Mouse (Mus musculus) testis, adult 2 months (tissue): ENCODE measurements at regions not wholly inside any gene's neighbourhood (a gene's known extent, or its start where the extent isn't known, plus 50 kb on each side); places are given as distances from the start of the nearest gene placed in this dataset.

Experiments used
- CTCF ChIP-seq: fragments of 200-500 bp; IDR thresholded peaks from 2 replicates; pipeline ENCODE4 v1.5.1; 2012; ENCODE audit warnings: low read depth, mild to moderate bottlenecking, inconsistent platforms, low read length, moderate library complexity; ENCODE audit not compliant: control insufficient read depth, insufficient read depth, insufficient replicate concordance
- POLR2A ChIP-seq: fragments of 200-500 bp; IDR thresholded peaks from 2 replicates; pipeline ENCODE4 v1.6.1; 2012; ENCODE audit warnings: low read depth, mild to moderate bottlenecking, inconsistent platforms, low read length, moderate library complexity; ENCODE audit not compliant: control insufficient read depth

DNA sequence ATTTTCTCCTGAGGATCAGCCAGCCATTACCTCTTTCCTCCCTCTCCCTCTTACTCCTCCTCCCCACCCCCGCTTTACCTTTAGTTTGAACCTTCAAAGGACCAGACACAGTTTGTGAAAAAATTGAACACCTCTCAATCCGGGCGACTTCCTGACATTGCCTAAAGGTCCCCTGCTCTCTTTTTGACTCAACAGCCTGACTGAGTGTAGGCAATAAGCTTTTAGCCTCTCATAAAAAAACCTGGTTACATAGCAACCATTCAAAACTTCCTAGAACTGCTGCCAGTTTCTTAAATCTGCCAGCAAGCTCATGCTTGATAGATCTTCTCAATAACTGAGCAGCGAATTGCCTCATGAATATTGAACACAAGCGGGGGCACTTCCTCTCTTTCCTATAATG, 71.7 kb downstream of the Zfp945 start:
- TF ChIP-seq POLR2A, result no peak
- no peak for TF ChIP-seq CTCF
